Mouse (Mus musculus) CD8-positive naive resting alpha-beta T cell, adult 57 days (primary cell): ENCODE measurements around the gene Dcn. TPM values are rescaled to one million over a fixed set of nuclear protein-coding genes. Genes with fewer than 3 reads are reported as not detected.

ENCODE experiments used
- total RNA-seq: library from RNA; stranded (reverse); gene quantifications from one replicate; pipeline ENCODE4 v1.2.4, GENCODE M21; 2023

Gene Dcn
- total RNA-seq = not detected

GRCm38 (mm10) chr10:97479004-97479766, at the start of gene Dcn:
Dcn (plus strand) TSS chr10:97479609.

GRCm38 (mm10) chr10:97564957-97565856, 85.8 kb downstream of the Dcn start, which contains the start of gene Lum:
Lum (plus strand) TSS chr10:97565128.

Other genes with a start within 250 kb of the Dcn start
- not detected for gene Lum, start 85.5 kb downstream of the Dcn start, total RNA-seq
- not detected for gene Kera, start 127.3 kb downstream of the Dcn start, total RNA-seq
- gene Epyc, start 164.5 kb downstream of the Dcn start, total RNA-seq = not detected
- gene Ccer1, start 213.4 kb downstream of the Dcn start, total RNA-seq = not detected
- gene C030005K15Rik, start 247.1 kb downstream of the Dcn start, total RNA-seq = not detected